Mouse (Mus musculus): Measurements from ENCODE around the gene Pi16. TPM values are rescaled to one million over a fixed set of nuclear protein-coding genes. Genes with fewer than 3 reads are reported as not detected.
A peak's percentile ranks its signal among the peaks of the same experiment; 100 is the strongest.

Gene Pi16
- polyA plus RNA-seq, 2 experiments: 0.39 to 0.97 TPM

DNA sequence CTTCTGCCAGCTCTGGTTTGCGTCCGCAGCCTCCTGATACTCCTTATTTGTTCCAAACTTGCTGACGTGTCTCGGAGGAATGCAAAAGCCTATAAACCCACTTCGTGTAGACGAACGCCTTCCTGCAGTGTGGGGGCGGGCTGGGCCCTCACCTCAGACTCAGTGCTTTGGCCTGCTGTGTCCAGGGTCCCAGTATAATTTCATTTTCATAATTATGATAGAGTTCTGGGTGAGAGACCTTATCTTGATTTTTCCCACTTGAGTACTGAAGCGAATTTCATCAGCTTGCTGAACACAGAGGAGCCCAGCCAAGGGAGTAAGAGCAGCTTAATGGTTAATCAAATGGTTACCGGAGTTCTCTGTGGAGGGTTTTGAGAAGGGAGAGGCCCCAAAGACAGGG is 20.2 kb upstream of the Pi16 start:
- no peak overlapping the region for H3K27ac ChIP-seq
- no peak for DNase-seq (ENCODE audit: low read depth in 3 of 3, low spot score in 3 of 3)
- no peak overlapping the region for H3K9ac ChIP-seq (replicated peaks)
- H3K9me3 ChIP-seq (ENCODE audit: control insufficient read depth, low read length): no peaks in the 10 kb centered on the region
- peaks cover 0 to 6% of the 10 kb centered on the region in 2 experiments; a peak in 1 of 4 replicates for H3K4me1 ChIP-seq (replicated peaks; ENCODE audit: control insufficient read depth in 2 of 2, insufficient read depth in 2 of 2, low read length in 1 of 2)
- no peak overlapping the region for H3K4me2 ChIP-seq (ENCODE audit: low read depth)
- peaks cover 7% of the 10 kb centered on the region for H3K36me3 ChIP-seq (replicated peaks; ENCODE audit: control insufficient read depth, insufficient read depth, low read depth)
- TF ChIP-seq CTCF (IDR thresholded peaks at IDR 0.05; ENCODE audit: low read depth) (no peak), EP300 (IDR thresholded peaks at IDR 0.05; ENCODE audit: low read depth) (no peak)
- H3K27me3 ChIP-seq (ENCODE audit: control insufficient read depth, insufficient read depth, low read length): no peaks in the 10 kb centered on the region
- no peak overlapping the region for H3K4me3 ChIP-seq (ENCODE audit: insufficient read depth in 1 of 2, low read depth in 2 of 2, low read length in 2 of 2)
- WGBS (ENCODE audit: insufficient replicate concordance): 80% methylated on average over 10 of the region's 10 CpGs
- ATAC-seq (ENCODE audit: insufficient read depth): no peak

DNA sequence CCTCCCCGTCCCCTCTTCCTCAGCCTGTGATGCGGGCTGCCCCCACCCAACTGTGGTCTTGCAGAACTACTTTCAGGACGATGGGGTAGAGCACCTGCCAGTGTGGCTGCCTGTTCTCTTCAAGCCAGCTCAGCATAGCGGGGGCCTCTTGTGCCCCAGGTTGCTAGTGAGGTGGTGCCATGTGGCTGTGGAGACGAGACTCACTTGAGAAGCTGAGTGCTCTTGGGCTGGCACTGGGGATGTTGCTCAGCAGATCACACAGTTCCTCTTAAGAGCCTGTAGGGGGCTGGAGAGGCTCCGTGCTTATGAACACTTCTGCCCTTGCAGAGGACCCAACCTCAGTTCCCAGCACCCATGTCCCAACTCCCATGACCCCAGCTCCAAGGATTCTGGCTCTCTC is 19.7 kb upstream of the Pi16 start:
- no peaks in the 10 kb centered on the region for H3K9me3 ChIP-seq (ENCODE audit: control insufficient read depth, low read length)
- H3K36me3 ChIP-seq (replicated peaks; ENCODE audit: control insufficient read depth, insufficient read depth, low read depth): peaks cover 7% of the 10 kb centered on the region
- ATAC-seq (ENCODE audit: insufficient read depth) (no peak), DNase-seq (ENCODE audit: low read depth in 3 of 3, low spot score in 3 of 3) (no peak)
- no peak overlapping the region for H3K27ac ChIP-seq
- no peaks in the 10 kb centered on the region for H3K27me3 ChIP-seq (ENCODE audit: control insufficient read depth, insufficient read depth, low read length)
- H3K4me1 ChIP-seq (replicated peaks; ENCODE audit: control insufficient read depth in 2 of 2, insufficient read depth in 2 of 2, low read length in 1 of 2): peaks cover 0 to 6% of the 10 kb centered on the region in 2 experiments; a peak in 1 of 4 replicates
- H3K4me3 ChIP-seq (ENCODE audit: insufficient read depth in 1 of 2, low read depth in 2 of 2, low read length in 2 of 2): no peak overlapping the region
- 65% methylated on average over 6 of the region's 6 CpGs for WGBS (ENCODE audit: insufficient replicate concordance)
- no peak overlapping the region for H3K9ac ChIP-seq (replicated peaks)
- no peak overlapping the region for H3K4me2 ChIP-seq (ENCODE audit: low read depth)
- no peak for TF ChIP-seq EP300 (IDR thresholded peaks at IDR 0.05; ENCODE audit: low read depth)
- TF ChIP-seq CTCF (IDR thresholded peaks at IDR 0.05; ENCODE audit: low read depth): peak; percentile 27; the same call in 1 of the 2 replicates

DNA sequence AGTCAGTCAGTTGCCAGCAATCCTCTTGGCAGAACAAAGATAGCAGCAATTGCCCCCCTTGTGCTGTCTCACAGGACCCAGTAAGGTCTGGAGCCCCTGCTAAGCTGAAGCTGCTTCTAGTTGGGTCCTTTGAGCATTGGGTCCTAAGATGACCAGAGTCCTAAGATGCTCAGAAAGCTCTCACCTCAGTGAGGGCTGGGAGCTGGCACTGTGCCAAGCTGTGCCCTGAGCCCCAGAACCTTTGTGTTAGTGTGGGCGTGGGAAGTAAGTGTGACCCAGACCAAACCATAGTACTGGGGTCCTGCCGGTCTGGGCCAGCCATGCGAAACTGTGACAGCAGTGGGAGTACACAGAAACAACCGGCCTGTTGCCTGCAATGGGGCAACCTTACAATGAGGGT is 18.2 kb upstream of the Pi16 start:
- no peak for ATAC-seq (ENCODE audit: insufficient read depth)
- H3K4me3 ChIP-seq (ENCODE audit: insufficient read depth in 1 of 2, low read depth in 2 of 2, low read length in 2 of 2): no peak overlapping the region
- H3K27me3 ChIP-seq (ENCODE audit: control insufficient read depth, insufficient read depth, low read length): no peaks in the 10 kb centered on the region
- H3K36me3 ChIP-seq (replicated peaks; ENCODE audit: control insufficient read depth, insufficient read depth, low read depth): peaks cover 4% of the 10 kb centered on the region
- H3K4me2 ChIP-seq (ENCODE audit: low read depth): no peak overlapping the region
- H3K27ac ChIP-seq: no peak overlapping the region
- no peak overlapping the region for H3K9ac ChIP-seq (replicated peaks)
- no peak for DNase-seq (ENCODE audit: low read depth in 3 of 3, low spot score in 3 of 3)
- no peaks in the 10 kb centered on the region for H3K9me3 ChIP-seq (ENCODE audit: control insufficient read depth, low read length)
- WGBS (ENCODE audit: insufficient replicate concordance): 78% methylated on average over 4 of the region's 4 CpGs
- no peak for TF ChIP-seq CTCF (IDR thresholded peaks at IDR 0.05; ENCODE audit: low read depth)
- no peak for TF ChIP-seq EP300 (IDR thresholded peaks at IDR 0.05; ENCODE audit: low read depth)
- H3K4me1 ChIP-seq (replicated peaks; ENCODE audit: control insufficient read depth in 2 of 2, insufficient read depth in 2 of 2, low read length in 1 of 2): peaks cover 0 to 9% of the 10 kb centered on the region in 2 experiments; a peak in 1 of 4 replicates

DNA sequence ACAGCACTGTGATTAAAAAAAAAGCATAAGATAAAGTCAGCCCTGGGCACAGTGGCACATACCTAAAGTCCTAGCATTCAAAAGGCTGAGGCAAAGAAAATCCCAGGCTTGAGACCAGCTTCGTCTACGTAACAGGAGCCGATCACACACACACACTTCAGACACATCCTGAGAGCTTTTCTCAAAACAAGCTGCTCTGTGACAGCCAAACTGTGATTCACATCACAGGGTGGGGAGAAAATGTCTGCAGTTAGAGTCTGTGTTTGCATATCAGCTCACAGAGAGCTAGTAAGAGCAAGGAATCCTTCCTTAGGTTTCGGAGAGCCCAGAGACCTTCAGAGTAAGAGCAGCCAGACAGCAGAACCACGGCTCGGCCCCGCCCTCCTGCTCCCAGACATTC is 16.6 kb upstream of the Pi16 start:
- Histone ChIP-seq H3K27ac (no peak overlapping the region), H3K9me3 (ENCODE audit: control insufficient read depth, low read length) (no peaks in the 10 kb centered on the region), H3K9ac (replicated peaks) (no peak overlapping the region), H3K36me3 (replicated peaks; ENCODE audit: control insufficient read depth, insufficient read depth, low read depth) (peaks cover 3% of the 10 kb centered on the region), H3K4me2 (ENCODE audit: low read depth) (no peak overlapping the region), H3K4me3 (ENCODE audit: insufficient read depth in 1 of 2, low read depth in 2 of 2, low read length in 2 of 2) (no peak overlapping the region), H3K27me3 (ENCODE audit: control insufficient read depth, insufficient read depth, low read length) (no peaks in the 10 kb centered on the region), H3K4me1 (replicated peaks; ENCODE audit: control insufficient read depth in 2 of 2, insufficient read depth in 2 of 2, low read length in 1 of 2) (0 out of 4 replicates have a peak, but pooled peaks cover 0 to 5% of the 10 kb centered on the region in 2 experiments)
- 85% methylated on average over 7 of the region's 7 CpGs for WGBS (ENCODE audit: insufficient replicate concordance)
- TF ChIP-seq EP300 (IDR thresholded peaks at IDR 0.05; ENCODE audit: low read depth) (no peak), CTCF (IDR thresholded peaks at IDR 0.05; ENCODE audit: low read depth) (no peak)
- ATAC-seq (ENCODE audit: insufficient read depth) (no peak), DNase-seq (ENCODE audit: low read depth in 3 of 3, low spot score in 3 of 3) (no peak)

GRCm38 (mm10) chr17:29301421-29301820 is 16.1 kb upstream of the Pi16 start:
- TF ChIP-seq CTCF (IDR thresholded peaks at IDR 0.05; ENCODE audit: low read depth) (no peak), EP300 (IDR thresholded peaks at IDR 0.05; ENCODE audit: low read depth) (no peak)
- H3K9me3 ChIP-seq (ENCODE audit: control insufficient read depth, low read length): no peaks in the 10 kb centered on the region
- no peak overlapping the region for H3K4me3 ChIP-seq (ENCODE audit: insufficient read depth in 1 of 2, low read depth in 2 of 2, low read length in 2 of 2)
- H3K4me1 ChIP-seq (replicated peaks; ENCODE audit: control insufficient read depth in 2 of 2, insufficient read depth in 2 of 2, low read length in 1 of 2): 0 out of 4 replicates have a peak, but pooled peaks cover 0 to 5% of the 10 kb centered on the region in 2 experiments
- 87% methylated on average over 6 of the region's 6 CpGs for WGBS (ENCODE audit: insufficient replicate concordance)
- H3K27me3 ChIP-seq (ENCODE audit: control insufficient read depth, insufficient read depth, low read length): no peaks in the 10 kb centered on the region
- DNase-seq (ENCODE audit: low read depth in 3 of 3, low spot score in 3 of 3) (no peak), ATAC-seq (ENCODE audit: insufficient read depth) (no peak)
- H3K27ac ChIP-seq: no peak overlapping the region
- H3K36me3 ChIP-seq (replicated peaks; ENCODE audit: control insufficient read depth, insufficient read depth, low read depth): peaks cover 3% of the 10 kb centered on the region
- no peak overlapping the region for H3K4me2 ChIP-seq (ENCODE audit: low read depth)
- no peak overlapping the region for H3K9ac ChIP-seq (replicated peaks)
